Comparison of ENCODE assay signal across 12 mouse cellular contexts in genomic region chr12:82335095-82335494, GRCm38 (mm10).
DNase-seq lines count a peak whose midpoint lies in the region; ATAC-seq and TF ChIP-seq lines count a peak whose summit lies in the region.
"Had no signal": no experiment of that assay in that cellular context is flagged by ENCODE, and none has a peak within 500 bp of the region (broad histone marks: within the 10 kb centered on the region; RNA-seq: fewer than 3 reads in every experiment).

No protein-coding gene starts in this region.

- no peaks in the 10 kb centered on the region for H3K9me3 ChIP-seq in heart, embryonic 11.5 days (replicated peaks; ENCODE audit: control insufficient read depth, low read length)
- H3K9me3 ChIP-seq in ES-E14 (ENCODE audit: control insufficient read depth, insufficient read depth, low read depth, low read length), result no peaks in the 10 kb centered on the region
- H3K9me3 ChIP-seq in forebrain, embryonic 10.5 days, result no peaks in the 10 kb centered on the region
- H3K9me3 ChIP-seq: limb, embryonic 10.5 days; lung, embryonic 15.5 days; neural tube, embryonic 12.5 days had no signal

- 9% methylated on average over 1 of the region's 1 CpGs for WGBS in heart, embryonic 11.5 days (ENCODE audit: insufficient replicate concordance)
- WGBS in forebrain, embryonic 10.5 days, result 9% methylated on average over 1 of the region's 1 CpGs

- H3K9ac ChIP-seq in heart, embryonic 11.5 days (ENCODE audit: low read depth, low read length), result peak overlapping the region; percentile 40; the same call in 1 of the 2 replicates
- H3K9ac ChIP-seq in ES-E14 (ENCODE audit: insufficient read depth, low read depth, low read length, poor library complexity, severe bottlenecking), result no peak overlapping the region
- H3K9ac ChIP-seq: lung, embryonic 15.5 days; neural tube, embryonic 12.5 days had no signal

- no peak for DNase-seq in heart, adult 9 months (ENCODE audit: low spot score in 2 of 2)
- DNase-seq in ES-E14 (ENCODE audit: low read depth, low spot score), result peak; percentile 17
- DNase-seq in forebrain, embryonic 10.5 days (ENCODE audit: extremely low spot score, low spot score), result no peak
- DNase-seq in kidney, postnatal 36 days, result peak; percentile 29 to 52
- DNase-seq in cerebellum, postnatal 25 days, result no peak
- no peak for DNase-seq in gastrocnemius, postnatal 36 days
- no peak for DNase-seq in left cerebral cortex, adult 2 months (ENCODE audit: extremely low spot score in 1 of 2, low spot score in 2 of 2)
- DNase-seq: cerebellum, adult 11-12 months had no signal

- no peak overlapping the region for H3K4me2 ChIP-seq in heart, embryonic 11.5 days
- H3K4me2 ChIP-seq: lung, embryonic 15.5 days; neural tube, embryonic 12.5 days had no signal

- peaks cover 45% of the 10 kb centered on the region for H3K4me1 ChIP-seq in heart, embryonic 11.5 days (ENCODE audit: control insufficient read depth, insufficient read depth, low read length)
- peaks cover 0 to 4% of the 10 kb centered on the region in 2 experiments; a peak in 3 of 4 replicates for H3K4me1 ChIP-seq in ES-E14 (ENCODE audit: control insufficient read depth in 2 of 2, insufficient read depth in 2 of 2, low read length in 2 of 2, poor library complexity in 1 of 2)
- peaks cover 48% of the 10 kb centered on the region for H3K4me1 ChIP-seq in forebrain, embryonic 10.5 days

- in situ Hi-C loops in ES-E14 (cut with MboI; ENCODE audit: low sequenced_read_pairs in 2 of 2, unreplicated experiment in 2 of 2), result no loop called here

- H3K4me3 ChIP-seq in heart, embryonic 11.5 days (ENCODE audit: low read depth, low read length), result no peak overlapping the region
- no peak overlapping the region for H3K4me3 ChIP-seq in ES-E14 (ENCODE audit: insufficient read depth in 1 of 2, low read depth in 1 of 2, low read length in 2 of 2, poor library complexity in 1 of 2, severe bottlenecking in 1 of 2)
- no peak overlapping the region for H3K4me3 ChIP-seq in forebrain, embryonic 10.5 days
- H3K4me3 ChIP-seq in left cerebral cortex, adult 2 months, result no peak overlapping the region
- H3K4me3 ChIP-seq: limb, embryonic 10.5 days; lung, embryonic 15.5 days; neural tube, embryonic 12.5 days had no signal

- no peak for ATAC-seq in heart, embryonic 11.5 days (replicated peaks; ENCODE audit: insufficient number of reproducible peaks, low FRiP score, low TSS enrichment)

- intact Hi-C loops in gastrocnemius, postnatal 36 days (cut with DNase I), result no loop called here
- intact Hi-C loops in left cerebral cortex, adult 2 months (cut with DNase I), result loop anchor here (5.0 kb wide), 3 partner anchors 52 to 163 kb away; no protein-coding TSS in a partner anchor

- H3K27me3 ChIP-seq in heart, embryonic 11.5 days (ENCODE audit: control insufficient read depth, insufficient read depth, low read length), result no peaks in the 10 kb centered on the region
- no peaks in the 10 kb centered on the region for H3K27me3 ChIP-seq in forebrain, embryonic 10.5 days (ENCODE audit: poor library complexity, severe bottlenecking)
- H3K27me3 ChIP-seq: lung, embryonic 15.5 days; neural tube, embryonic 12.5 days had no signal

- no peaks in the 10 kb centered on the region for H3K36me3 ChIP-seq in heart, embryonic 11.5 days (ENCODE audit: control insufficient read depth, insufficient read depth, low read length)
- no peaks in the 10 kb centered on the region for H3K36me3 ChIP-seq in ES-E14 (ENCODE audit: control insufficient read depth, insufficient read depth, low read length, poor library complexity, severe bottlenecking)
- peaks cover 6% of the 10 kb centered on the region for H3K36me3 ChIP-seq in forebrain, embryonic 10.5 days (replicated peaks)
- H3K36me3 ChIP-seq: limb, embryonic 10.5 days; lung, embryonic 15.5 days; neural tube, embryonic 12.5 days had no signal

- TF ChIP-seq CTCF in left cerebral cortex, adult 2 months (IDR thresholded peaks at IDR 0.05), result no peak

- no peak overlapping the region for H3K27ac ChIP-seq in heart, embryonic 11.5 days (ENCODE audit: low read depth, low read length)
- no peak overlapping the region for H3K27ac ChIP-seq in ES-E14 (ENCODE audit: insufficient read depth, low read depth, low read length, poor library complexity, severe bottlenecking)
- H3K27ac ChIP-seq in forebrain, embryonic 10.5 days, result peak overlapping the region; percentile 63; the same call in 1 of the 2 replicates
- no peak overlapping the region for H3K27ac ChIP-seq in left cerebral cortex, adult 2 months
- H3K27ac ChIP-seq: limb, embryonic 10.5 days; lung, embryonic 15.5 days; neural tube, embryonic 12.5 days had no signal

TF ChIP-seq in ES-E14, 5 proteins besides CTCF, POLR2A, EP300 and RAD21:
- TF ChIP-seq HCFC1 (IDR thresholded peaks at IDR 0.05; ENCODE audit: borderline replicate concordance, insufficient read depth, low read length), result no peak
- TF ChIP-seq MAFK (IDR thresholded peaks at IDR 0.05; ENCODE audit: insufficient read depth, low read depth, low read length), result no peak
- TF ChIP-seq ZNF384 (IDR thresholded peaks at IDR 0.05; ENCODE audit: low read depth, low read length), result no peak
- no peak for TF ChIP-seq CHD2 (IDR thresholded peaks at IDR 0.05; ENCODE audit: low read depth, low read length)
TF ChIP-seq in ES-E14: peak in this region for 0.

Comparison
In these comparisons a context has a peak if more than half of its experiments do, and no peak if none do; other contexts are left out.
1. DNase-seq: peak in ES-E14 (single experiment) and kidney, postnatal 36 days (2 of 2); none in heart, adult 9 months (0 of 2), forebrain, embryonic 10.5 days (single experiment), cerebellum, postnatal 25 days (0 of 2), gastrocnemius, postnatal 36 days (0 of 2) and left cerebral cortex, adult 2 months (0 of 2).